Mouse (Mus musculus) liver, adult 2 months (tissue): ENCODE results near the gene Rgma.

ENCODE experiments used
- CTCF ChIP-seq: fragments of 200-500 bp; IDR thresholded peaks from 2 replicates; pipeline ENCODE4 v1.5.1; 2011; ENCODE audit warnings: low read depth, low read length, control low read depth
- POLR2A ChIP-seq: fragments of 200-500 bp; IDR thresholded peaks from 2 replicates; pipeline ENCODE4 v1.6.1; 2011; ENCODE audit warnings: low read length, control low read depth; ENCODE audit not compliant: insufficient read depth; ENCODE audit errors: extremely low read depth

DNA sequence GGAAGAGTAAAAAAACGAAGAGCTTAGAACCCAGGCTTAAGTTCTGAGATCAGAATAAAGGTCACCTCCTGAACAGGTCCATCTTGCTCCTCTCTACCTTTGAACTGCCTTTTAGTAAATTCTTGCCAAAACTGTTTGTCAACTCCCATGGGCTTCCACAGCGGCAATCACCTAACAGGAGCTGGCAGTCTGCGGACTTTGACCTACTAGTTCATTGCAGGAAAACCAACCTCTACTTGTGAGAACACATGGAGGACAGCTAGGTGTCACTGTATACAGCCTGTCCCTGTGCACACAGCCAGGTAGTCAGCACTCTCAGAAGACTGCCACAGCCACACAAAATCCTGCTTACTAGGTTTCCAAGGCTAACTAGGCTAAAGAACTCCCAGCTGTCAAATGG, 66.5 kb downstream of the Rgma start:
- TF ChIP-seq CTCF (no peak; the same call in 1 of the 2 replicates), POLR2A (no peak)
